Mouse (Mus musculus): Measurements from ENCODE around the gene Gm35549. TPM values are rescaled to one million over a fixed set of nuclear protein-coding genes. Genes with fewer than 3 reads are reported as not detected.
"Not testable (repeated sequence)": the region's sequence is repeated elsewhere in the genome, so short reads cannot be mapped to it uniquely, and the experiment has no call there.

The Gm35549 gene
- not detected for total RNA-seq (2021)
- long read RNA-seq, experiment 1 = 0 reads
- long read RNA-seq, experiment 2 = 0 reads

GRCm38 (mm10) chr9:122843760-122844159, at the start of gene Gm35549:
Gene Gm35549, minus strand, starts transcription at chr9:122844035.
- no peak for DNase-seq (ENCODE audit: low spot score in 2 of 2)

- peak; percentile 40 to 50 for DNase-seq (ENCODE audit: low spot score in 2 of 2)
Observed at GRCm38 (mm10) chr9:122886372-122887179, 42.7 kb upstream of the Gm35549 start.

- no peak for DNase-seq (ENCODE audit: low spot score in 2 of 2)
Observed at GRCm38 (mm10) chr9:122885385-122885784, 41.5 kb upstream of the Gm35549 start, which contains the start of gene Zkscan7. Gene Zkscan7, plus strand, starts transcription at chr9:122885685.

- DNase-seq (ENCODE audit: low spot score in 2 of 2) = no peak
Observed at GRCm38 (mm10) chr9:122875145-122875544, 31.3 kb upstream of the Gm35549 start.

GRCm38 (mm10) chr9:122874653-122875052, 30.8 kb upstream of the Gm35549 start:
- DNase-seq (ENCODE audit: low spot score in 2 of 2) = no peak

- DNase-seq (ENCODE audit: low spot score in 2 of 2) = no peak
Observed at GRCm38 (mm10) chr9:122872595-122872994, 28.8 kb upstream of the Gm35549 start.

- no peak for DNase-seq (ENCODE audit: low spot score in 2 of 2)
Observed at GRCm38 (mm10) chr9:122866192-122866591, 22.4 kb upstream of the Gm35549 start.

GRCm38 (mm10) chr9:122865697-122866166, 21.9 kb upstream of the Gm35549 start, which contains the start of gene Zfp445:
Gene Zfp445, minus strand, starts transcription at chr9:122866006.
- peak; percentile 41 to 80 for DNase-seq (ENCODE audit: low spot score in 2 of 2)

- no peak for DNase-seq (ENCODE audit: low spot score in 2 of 2)
Observed at GRCm38 (mm10) chr9:122864848-122865247, 21.0 kb upstream of the Gm35549 start.

GRCm38 (mm10) chr9:122863731-122864130, 19.9 kb upstream of the Gm35549 start:
- DNase-seq (ENCODE audit: low spot score in 2 of 2) = no peak

- DNase-seq (ENCODE audit: low spot score in 2 of 2) = no peak
Observed at GRCm38 (mm10) chr9:122860752-122861151, 16.9 kb upstream of the Gm35549 start.

GRCm38 (mm10) chr9:122856716-122857115, 12.9 kb upstream of the Gm35549 start:
- DNase-seq (ENCODE audit: low spot score in 2 of 2) = no peak

GRCm38 (mm10) chr9:122855617-122856016, 11.8 kb upstream of the Gm35549 start:
- DNase-seq (ENCODE audit: low spot score in 2 of 2) = no peak

GRCm38 (mm10) chr9:122855141-122855540, 11.3 kb upstream of the Gm35549 start:
- not testable (repeated sequence) for DNase-seq (ENCODE audit: low spot score in 2 of 2)

- DNase-seq (ENCODE audit: low spot score in 2 of 2) = no peak
Observed at GRCm38 (mm10) chr9:122854526-122854925, 10.7 kb upstream of the Gm35549 start.

GRCm38 (mm10) chr9:122847811-122848311, 4.0 kb upstream of the Gm35549 start:
- not testable (repeated sequence) for DNase-seq (ENCODE audit: low spot score in 2 of 2)

GRCm38 (mm10) chr9:122846156-122846555, 2.3 kb upstream of the Gm35549 start:
- DNase-seq (ENCODE audit: low spot score in 2 of 2) = peak in 1 of 2 experiments; percentile 15

GRCm38 (mm10) chr9:122845621-122846020, 1.8 kb upstream of the Gm35549 start:
- DNase-seq (ENCODE audit: low spot score in 2 of 2) = no peak

GRCm38 (mm10) chr9:122837680-122838079, 6.2 kb downstream of the Gm35549 start:
- DNase-seq (ENCODE audit: low spot score in 2 of 2) = peak; percentile 23 to 34

GRCm38 (mm10) chr9:122837216-122837615, 6.6 kb downstream of the Gm35549 start:
- DNase-seq (ENCODE audit: low spot score in 2 of 2) = no peak

GRCm38 (mm10) chr9:122836790-122837189, 7.0 kb downstream of the Gm35549 start:
- DNase-seq (ENCODE audit: low spot score in 2 of 2) = peak in 1 of 2 experiments; percentile 56

- DNase-seq (ENCODE audit: low spot score in 2 of 2) = no peak
Observed at GRCm38 (mm10) chr9:122836126-122836525, 7.7 kb downstream of the Gm35549 start.

Measured in gastrocnemius, postnatal 4 days (tissue).